Mouse (Mus musculus) left cerebral cortex, postnatal 10 days (tissue): ENCODE measurements around the gene Fam174a. TPM values are rescaled to one million over a fixed set of nuclear protein-coding genes. Genes with fewer than 3 reads are reported as not detected.

Source experiments
- DNase-seq, 2 experiments: peaks; one replicate each; pipeline ENCODE4 v3.0.0; 2021 to 2022; ENCODE audit warnings: low spot score in 2 of 2, mixed read lengths in 1 of 2; ENCODE audit errors: extremely low spot score in 1 of 2
- intact Hi-C: fragments of 180-260 bp; cut with DNase I; formaldehyde crosslinking; loops from one replicate; pipeline ENCODE4 v1.15.1; 2025
- total RNA-seq, 2 experiments: library from RNA; stranded (reverse); gene quantifications; 2 replicates each; pipeline ENCODE4 v1.2.3; 2021

The Fam174a gene
- 10 to 100 TPM; 29.1 to 32.2 TPM for total RNA-seq

DNA sequence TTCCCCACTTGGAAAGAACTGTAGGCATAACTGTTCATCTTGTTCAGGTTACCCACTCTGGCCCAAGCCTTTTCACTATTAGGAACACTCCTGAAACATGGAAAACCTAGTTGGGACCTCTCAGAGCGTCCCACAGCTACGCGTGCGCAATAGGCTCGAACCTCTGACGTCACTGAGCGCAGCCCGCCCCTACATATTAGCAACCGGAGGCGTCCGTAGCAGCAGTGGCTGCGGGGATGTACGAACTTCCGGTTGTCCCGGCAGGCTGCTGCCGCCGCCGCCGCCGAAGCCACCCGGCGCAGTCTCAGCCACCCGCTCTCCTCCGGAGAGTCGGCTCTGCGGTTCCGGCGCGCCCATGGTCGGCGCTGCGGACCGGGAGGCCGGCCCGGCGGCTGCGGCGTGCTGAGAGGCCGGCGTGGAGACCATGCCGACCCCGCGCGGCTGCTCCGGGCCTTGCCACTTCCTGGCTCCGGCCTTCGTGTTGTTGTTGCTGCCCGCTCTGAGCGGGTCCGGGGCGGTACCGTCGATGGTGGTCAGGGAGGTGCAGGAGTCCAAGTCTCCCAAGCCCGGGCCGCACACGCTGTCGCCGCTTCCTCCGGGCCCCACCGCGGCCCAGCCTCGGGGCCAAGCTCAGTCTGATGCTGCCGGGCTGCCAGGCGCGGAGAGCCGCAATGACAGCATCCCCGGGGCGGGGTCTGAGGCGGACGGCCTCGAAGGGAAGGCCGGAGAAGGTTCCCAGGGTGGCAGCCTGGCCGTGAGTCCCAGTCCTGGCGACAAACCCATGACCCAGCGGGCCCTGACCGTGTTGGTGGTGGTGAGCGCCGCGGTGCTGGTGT lies at the start of gene Fam174a:
Fam174a (plus strand) TSS at position 231 of the 836 bp plus-strand sequence.
- intact Hi-C loops: loop anchor here (5.0 kb wide), 1 partner anchor 354 kb away; the partner anchor contains the start of gene St8sia4
- peak; percentile 90 to 95 for DNase-seq

DNA sequence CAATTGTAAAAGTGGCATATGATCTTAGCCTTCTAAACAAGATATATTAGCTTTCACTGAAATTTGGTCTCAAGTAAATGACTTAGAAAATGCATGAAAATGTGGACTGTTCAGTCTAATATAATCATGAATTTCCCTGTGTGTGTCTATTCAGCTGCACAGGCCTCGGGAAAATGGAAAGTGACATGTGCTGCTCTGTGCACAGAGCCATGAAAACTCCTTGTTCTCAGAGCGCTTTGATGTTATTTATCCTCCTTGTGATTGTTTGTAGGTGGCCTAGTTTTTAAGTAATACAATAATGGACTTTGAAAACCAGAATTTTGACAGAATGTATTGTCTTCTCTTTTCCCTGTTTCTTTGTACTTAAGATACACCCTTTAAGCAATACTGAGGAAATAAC lies 49.6 kb upstream of the Fam174a start:
- DNase-seq: no peak
- intact Hi-C loops: no loop called here

DNA sequence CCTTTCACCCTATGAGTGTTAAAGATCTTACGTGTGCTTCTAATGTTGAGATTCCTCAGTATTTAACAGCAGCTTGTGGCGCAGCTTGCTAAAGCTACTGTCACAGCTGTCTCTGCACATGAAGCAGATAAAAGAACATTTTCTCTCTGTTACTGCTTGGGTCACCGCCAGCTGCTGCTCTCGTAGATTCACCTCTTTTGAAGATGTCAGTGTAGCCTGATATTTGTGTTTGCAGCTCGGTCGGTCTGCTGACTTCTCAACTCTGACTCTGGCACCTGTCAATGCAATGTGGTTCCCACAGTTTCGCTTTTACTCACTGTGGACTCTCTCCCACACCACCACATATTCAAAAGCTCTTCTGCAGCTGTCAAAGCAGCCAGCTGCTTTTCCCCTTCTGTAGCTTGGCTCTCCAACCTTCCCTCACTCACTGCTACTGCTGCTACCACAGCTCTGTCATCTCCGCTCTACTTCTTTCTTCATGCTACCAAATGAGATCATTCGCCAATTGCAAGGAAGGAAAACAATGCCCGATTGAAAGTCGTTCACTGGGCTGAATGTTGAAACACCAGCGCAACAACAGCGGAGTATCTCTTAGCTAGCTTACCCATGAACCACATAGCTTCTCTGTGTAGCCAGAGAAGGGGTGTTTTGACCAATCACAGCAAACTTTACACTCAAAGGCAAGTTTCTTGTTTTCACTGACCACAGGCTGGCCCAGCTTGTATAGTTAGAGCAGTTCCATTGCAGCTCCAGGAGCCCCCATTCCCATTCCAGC lies 45.3 kb upstream of the Fam174a start:
- intact Hi-C loops: no loop called here
- peak; percentile 2 to 39 for DNase-seq

DNA sequence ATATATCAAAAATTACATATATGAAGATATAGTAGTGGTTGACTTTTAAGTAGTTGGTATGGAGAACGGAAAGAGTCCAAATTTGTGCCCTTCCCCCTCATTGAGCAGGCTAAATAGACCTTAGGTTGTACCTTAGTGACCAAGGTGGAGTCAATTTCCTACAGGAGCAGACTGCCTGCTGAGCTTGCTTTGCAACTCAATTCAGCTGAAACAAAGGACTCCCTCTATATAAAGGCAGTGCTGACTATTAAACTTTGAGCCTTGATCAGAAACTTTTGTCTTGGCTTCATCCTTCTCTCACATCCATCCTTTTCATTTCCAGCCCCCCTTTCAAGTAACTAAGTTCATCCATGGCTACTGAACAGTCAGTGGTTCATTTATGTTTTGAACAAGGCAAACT lies 40.1 kb upstream of the Fam174a start:
- intact Hi-C loops: no loop called here
- DNase-seq: no peak

GRCm38 (mm10) chr1:95308324-95308723 lies 5.1 kb upstream of the Fam174a start:
- intact Hi-C loops: no loop called here
- DNase-seq: no peak

- no peak for DNase-seq
- intact Hi-C loops: loop anchor here (5.0 kb wide), 1 partner anchor 353 kb away; the partner anchor contains the start of gene St8sia4
Observed at GRCm38 (mm10) chr1:95314229-95314555, 769 bp downstream of the Fam174a start.

GRCm38 (mm10) chr1:95315981-95316380 lies 2.6 kb downstream of the Fam174a start:
- intact Hi-C loops: no loop called here
- peak; percentile 30 to 60 for DNase-seq

- intact Hi-C loops: no loop called here
- no peak for DNase-seq
Observed at GRCm38 (mm10) chr1:95322219-95322618, 8.8 kb downstream of the Fam174a start.

- intact Hi-C loops: no loop called here
- DNase-seq: no peak
Observed at GRCm38 (mm10) chr1:95323004-95323403, 9.6 kb downstream of the Fam174a start.

GRCm38 (mm10) chr1:95326856-95327255 lies 13.4 kb downstream of the Fam174a start:
- intact Hi-C loops: no loop called here
- no peak for DNase-seq

DNA sequence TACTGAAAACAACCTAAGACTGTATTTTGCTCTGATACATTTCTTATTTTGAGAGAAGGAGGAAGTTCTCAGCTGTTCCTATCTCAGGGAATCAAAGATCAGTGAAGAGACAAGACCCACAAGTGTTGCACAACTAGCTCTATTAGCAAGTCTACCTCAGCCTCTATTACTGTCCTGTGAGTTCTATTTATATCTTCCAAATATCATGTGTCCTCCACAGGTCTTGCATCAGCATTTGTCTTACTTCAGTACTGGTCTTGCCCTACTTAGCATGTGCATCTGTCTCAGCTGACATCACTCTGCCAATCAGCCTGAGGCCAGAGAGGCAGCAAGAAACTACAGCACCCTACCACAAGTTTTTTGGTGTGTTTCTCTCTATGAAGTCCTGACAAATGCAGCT lies 26.2 kb downstream of the Fam174a start:
- intact Hi-C loops: no loop called here
- DNase-seq: no peak

GRCm38 (mm10) chr1:95342242-95342641 lies 28.8 kb downstream of the Fam174a start:
- intact Hi-C loops: no loop called here
- DNase-seq: peak; percentile 21 to 53

DNA sequence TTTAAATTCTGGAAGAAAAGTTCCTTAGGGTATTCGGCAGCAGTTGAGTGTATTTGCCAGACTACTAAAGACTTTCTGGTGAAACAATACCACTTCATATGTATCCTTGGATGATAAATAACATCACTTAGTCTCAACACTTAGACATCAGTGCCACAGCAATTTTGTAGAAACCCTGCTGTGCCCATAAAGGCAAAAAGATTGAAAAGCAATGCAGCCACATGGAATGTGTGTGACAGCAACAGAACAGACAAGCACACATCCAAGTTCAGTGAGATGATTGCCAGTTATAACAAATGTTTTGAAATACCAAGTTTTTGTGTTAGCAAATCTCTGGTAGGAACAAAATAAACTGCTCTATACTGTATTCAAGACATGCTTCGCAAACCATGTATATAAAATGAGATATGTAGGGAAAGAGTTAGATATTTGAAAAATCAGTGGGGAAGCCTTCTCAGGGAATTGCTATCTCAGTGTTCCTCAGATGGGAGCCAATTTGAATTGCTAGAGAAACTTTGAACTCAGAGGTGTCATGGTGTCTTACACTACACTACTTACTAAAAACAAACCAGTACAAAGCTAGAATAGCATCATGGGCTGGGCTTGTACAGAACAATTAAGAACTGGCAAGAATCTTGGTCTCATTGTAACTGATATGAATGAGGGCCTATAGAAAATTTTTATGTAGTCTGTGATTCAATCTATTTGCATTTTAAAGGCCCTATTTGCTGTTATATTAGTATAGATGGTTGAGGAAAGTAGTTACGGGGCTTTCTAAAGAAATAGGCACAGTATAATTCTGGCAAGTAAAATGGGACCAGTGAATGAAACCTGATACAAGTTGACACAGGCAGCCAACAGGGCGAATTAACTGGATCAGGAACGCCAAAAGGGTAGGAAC lies 30.4 kb downstream of the Fam174a start:
- DNase-seq: no peak
- intact Hi-C loops: no loop called here

DNA sequence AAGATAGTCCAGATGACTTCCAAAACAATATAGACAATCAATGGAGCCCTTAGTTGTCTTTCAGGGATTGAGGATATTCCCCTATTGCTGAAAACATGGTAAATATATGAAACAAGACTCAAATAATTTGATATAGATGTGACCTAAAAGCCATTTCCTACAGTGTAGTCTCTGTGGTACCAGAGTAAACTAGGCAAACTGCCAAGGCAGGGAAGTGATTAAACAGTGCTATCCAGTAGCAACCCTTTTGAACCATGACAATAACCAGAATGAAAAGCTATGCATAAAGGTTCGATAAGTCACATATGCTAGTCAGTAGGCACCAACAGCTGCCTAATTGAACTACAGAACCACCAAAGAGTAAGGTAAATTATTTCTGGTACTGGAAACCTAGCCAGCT lies 40.7 kb downstream of the Fam174a start:
- intact Hi-C loops: no loop called here
- no peak for DNase-seq

- DNase-seq: no peak
- intact Hi-C loops: no loop called here
Observed at GRCm38 (mm10) chr1:95356904-95357303, 43.5 kb downstream of the Fam174a start.

DNA sequence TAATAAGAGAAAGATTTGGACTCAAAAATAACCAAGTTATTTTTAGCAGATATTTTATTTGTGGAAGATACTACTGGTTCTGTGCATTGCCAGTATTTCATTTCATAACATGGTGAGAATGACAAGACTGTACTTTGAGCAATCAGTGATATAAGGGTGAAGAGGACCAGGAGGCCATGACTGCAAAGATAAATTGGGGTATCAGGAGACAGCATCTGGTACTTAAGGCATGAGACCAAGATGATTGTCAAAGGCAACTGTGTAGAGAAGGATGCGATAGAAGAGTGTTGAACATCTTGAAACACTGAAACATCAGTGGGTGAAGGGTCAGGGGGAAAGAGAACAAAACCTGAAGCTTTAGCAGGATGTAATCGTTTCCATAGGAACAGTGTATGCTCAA lies 50.3 kb downstream of the Fam174a start:
- no peak for DNase-seq
- intact Hi-C loops: no loop called here

- intact Hi-C loops: no loop called here
Observed at GRCm38 (mm10) chr1:95366616-95367373, 53.4 kb downstream of the Fam174a start.

DNA sequence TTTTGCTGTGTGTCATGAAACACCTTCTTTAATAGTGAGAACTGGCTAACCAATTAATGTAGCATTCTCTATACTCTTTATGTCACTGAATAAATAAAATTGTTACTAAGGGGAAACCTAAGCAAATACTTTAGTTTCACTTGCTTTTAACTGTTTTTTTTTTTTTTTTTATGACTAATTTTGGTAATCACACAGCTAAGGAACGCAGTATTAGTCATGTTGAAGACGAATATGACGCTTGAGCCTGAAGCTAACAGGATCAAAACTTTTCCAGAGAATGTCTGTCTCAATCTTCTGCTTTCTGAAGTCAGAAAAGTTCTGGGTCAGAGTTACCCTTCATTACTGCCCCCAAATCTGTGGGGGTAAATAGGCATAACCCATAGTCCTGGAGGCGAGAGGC lies 54.3 kb downstream of the Fam174a start:
- DNase-seq: no peak
- intact Hi-C loops: no loop called here

More at GRCm38 (mm10) chr1:95366616-95367373, 53.4 kb downstream of the Fam174a start:
- DNase-seq: no peak
